Mouse (Mus musculus): ENCODE measurements around the gene Dgki. TPM values are rescaled to one million over a fixed set of nuclear protein-coding genes. Genes with fewer than 3 reads are reported as not detected.

Dgki gene
- polyA plus RNA-seq, 1 experiment from 2014 or later = 1.2 TPM

DNA sequence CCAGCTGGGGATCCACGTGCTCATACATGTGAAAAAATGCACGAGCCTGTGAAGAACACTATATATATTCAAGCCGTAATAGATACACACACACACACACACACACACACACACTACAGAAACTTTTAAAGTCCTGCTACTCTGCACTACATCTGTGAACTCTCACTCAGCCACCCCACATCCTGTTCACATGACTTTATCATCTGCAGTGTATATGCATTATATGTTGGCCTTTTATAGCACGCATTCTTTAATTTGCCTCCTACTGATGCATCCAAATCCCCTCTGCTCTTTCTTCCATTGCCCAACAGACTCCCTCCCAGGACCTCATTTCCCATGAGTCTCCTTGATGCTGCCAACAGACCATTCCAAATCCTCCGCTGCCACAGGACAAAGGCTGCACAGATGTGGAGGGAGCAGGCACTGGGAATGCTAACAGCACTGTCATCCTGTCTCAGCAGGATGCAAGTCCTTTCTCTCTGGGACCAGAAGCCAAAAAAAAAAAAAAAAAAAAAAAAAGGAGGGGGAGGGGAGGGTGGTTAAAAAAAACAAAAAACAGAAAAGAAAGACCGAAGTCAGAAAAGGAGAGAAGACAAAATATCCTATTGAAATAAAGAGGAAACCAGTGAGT, 442.2 kb downstream of the Dgki start:
- peak overlapping the region; percentile 17; the same call in 1 of the 2 replicates for H3K27ac ChIP-seq
- no peak overlapping the region for H3K4me3 ChIP-seq
- H3K9me3 ChIP-seq = no peaks in the 10 kb centered on the region
- H3K9ac ChIP-seq = no peak overlapping the region
- no peaks in the 10 kb centered on the region for H3K27me3 ChIP-seq
- no peak for ATAC-seq (ENCODE audit: insufficient number of reproducible peaks, insufficient read depth, low FRiP score, low TSS enrichment)
- H3K4me1 ChIP-seq = peaks cover 6% of the 10 kb centered on the region; the same call in 1 of the 2 replicates
- WGBS = 35% methylated on average over 6 of the region's 6 CpGs
- no peak overlapping the region for H3K4me2 ChIP-seq (replicated peaks)
- no peaks in the 10 kb centered on the region for H3K36me3 ChIP-seq

- no peak overlapping the region for H3K9ac ChIP-seq
- no peak overlapping the region for H3K4me2 ChIP-seq (replicated peaks)
- no peak overlapping the region for H3K4me3 ChIP-seq
- H3K9me3 ChIP-seq = no peaks in the 10 kb centered on the region
- no peaks in the 10 kb centered on the region for H3K36me3 ChIP-seq
- 84% methylated on average over 7 of the region's 7 CpGs for WGBS
- H3K27ac ChIP-seq = 0 out of 2 replicates have a peak overlapping the region, but pooled peaks have one; percentile 4
- no peaks in the 10 kb centered on the region for H3K27me3 ChIP-seq
- ATAC-seq (ENCODE audit: insufficient number of reproducible peaks, insufficient read depth, low FRiP score, low TSS enrichment) = no peak
- 0 out of 2 replicates have a peak, but pooled peaks cover 3% of the 10 kb centered on the region for H3K4me1 ChIP-seq
These were observed 449.4 kb downstream of the Dgki start for GRCm38 (mm10) chr6:36850422-36851129.

DNA sequence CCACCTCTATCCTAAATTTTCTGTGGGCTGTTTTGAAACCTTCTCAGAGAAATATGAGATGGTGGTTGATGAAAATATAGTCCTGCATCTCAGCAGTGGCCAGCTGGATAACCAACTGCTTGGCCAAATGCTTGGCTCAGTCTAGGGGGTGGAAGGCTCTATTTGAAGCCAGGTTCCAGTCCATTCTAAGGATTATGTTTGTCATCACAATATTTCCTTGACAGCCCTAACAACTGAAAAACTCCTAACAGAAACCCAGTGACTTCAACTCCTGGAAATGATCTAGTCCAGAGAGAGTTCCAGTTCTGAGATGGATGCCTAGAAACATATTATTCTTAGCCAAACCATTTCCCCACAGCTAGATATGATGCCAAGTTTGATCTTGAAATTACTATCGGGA, 454.7 kb downstream of the Dgki start:
- 44% methylated on average over 1 of the region's 1 CpGs for WGBS
- H3K27me3 ChIP-seq = no peaks in the 10 kb centered on the region
- H3K4me3 ChIP-seq = no peak overlapping the region
- ATAC-seq (ENCODE audit: insufficient number of reproducible peaks, insufficient read depth, low FRiP score, low TSS enrichment) = no peak
- H3K9ac ChIP-seq = no peak overlapping the region
- H3K4me1 ChIP-seq = peaks cover 18% of the 10 kb centered on the region; the same call in 1 of the 2 replicates
- H3K4me2 ChIP-seq (replicated peaks) = no peak overlapping the region
- H3K36me3 ChIP-seq = no peaks in the 10 kb centered on the region
- H3K27ac ChIP-seq = no peak overlapping the region
- H3K9me3 ChIP-seq = no peaks in the 10 kb centered on the region

DNA sequence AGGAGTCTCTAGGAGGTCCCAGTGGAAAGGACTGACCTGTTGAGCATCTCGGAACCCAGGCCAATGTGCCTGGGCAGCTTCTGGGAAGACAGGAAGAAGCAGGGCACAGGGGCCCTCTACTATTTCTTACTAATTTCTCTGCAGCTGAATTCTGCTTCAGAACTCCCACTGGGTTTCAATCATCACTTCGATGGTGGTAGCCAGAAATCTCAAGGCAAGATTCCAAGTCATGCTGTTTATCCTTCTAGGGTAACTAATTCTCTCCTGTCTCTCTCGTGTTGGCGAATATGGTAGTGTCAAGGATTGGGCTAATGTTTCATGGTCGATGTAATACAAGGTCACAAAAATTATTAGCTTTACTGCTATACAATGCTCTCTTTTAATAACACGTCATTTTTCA, 455.7 kb downstream of the Dgki start:
- Histone ChIP-seq H3K4me3 (no peak overlapping the region), H3K4me1 (peaks cover 18% of the 10 kb centered on the region; the same call in 1 of the 2 replicates)

DNA sequence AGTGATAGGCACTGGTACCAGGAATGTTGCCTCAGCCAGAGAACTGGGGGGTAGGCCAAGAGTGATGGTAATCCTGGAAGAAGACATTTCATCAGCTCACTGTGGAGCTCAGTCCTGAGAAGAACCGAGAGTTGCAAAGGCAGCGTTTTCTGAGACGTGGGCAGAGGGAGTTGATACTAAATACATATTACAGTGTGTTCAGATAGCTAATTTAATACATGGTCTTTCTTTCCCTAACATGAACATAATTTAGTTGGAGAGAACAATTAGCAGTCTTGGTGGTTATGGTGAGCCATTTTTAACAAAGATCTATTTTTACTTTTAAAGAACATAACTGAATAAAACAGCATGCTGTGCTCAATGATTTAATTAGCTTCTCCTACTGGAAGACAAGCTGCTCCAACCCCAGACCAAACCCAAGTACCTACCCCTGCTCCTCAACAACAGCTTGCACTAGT, 456.9 kb downstream of the Dgki start:
- peaks cover 18% of the 10 kb centered on the region; the same call in 1 of the 2 replicates for H3K4me1 ChIP-seq
- no peaks in the 10 kb centered on the region for H3K27me3 ChIP-seq
- peak overlapping the region; percentile 79 for H3K27ac ChIP-seq
- WGBS = 53% methylated on average over 3 of the region's 3 CpGs
- no peak for ATAC-seq (ENCODE audit: insufficient number of reproducible peaks, insufficient read depth, low FRiP score, low TSS enrichment)
- H3K4me2 ChIP-seq (replicated peaks) = no peak overlapping the region
- no peaks in the 10 kb centered on the region for H3K9me3 ChIP-seq
- H3K4me3 ChIP-seq = no peak overlapping the region
- no peak overlapping the region for H3K9ac ChIP-seq
- H3K36me3 ChIP-seq = no peaks in the 10 kb centered on the region

More for the DNA sequence above, 455.7 kb downstream of the Dgki start:
- no peaks in the 10 kb centered on the region for H3K27me3 ChIP-seq
- H3K9ac ChIP-seq = no peak overlapping the region
- no peak overlapping the region for H3K4me2 ChIP-seq (replicated peaks)
- H3K27ac ChIP-seq = peak overlapping the region; percentile 24; the same call in 1 of the 2 replicates
- H3K36me3 ChIP-seq = no peaks in the 10 kb centered on the region
- 54% methylated on average over 6 of the region's 6 CpGs for WGBS
- no peaks in the 10 kb centered on the region for H3K9me3 ChIP-seq
- ATAC-seq (ENCODE audit: insufficient number of reproducible peaks, insufficient read depth, low FRiP score, low TSS enrichment) = no peak

- Histone ChIP-seq H3K36me3 (no peaks in the 10 kb centered on the region), H3K27ac (peak overlapping the region; percentile 79), H3K27me3 (no peaks in the 10 kb centered on the region), H3K4me1 (peaks cover 24% of the 10 kb centered on the region; the same call in 1 of the 2 replicates), H3K9ac (no peak overlapping the region), H3K9me3 (no peaks in the 10 kb centered on the region), H3K4me2 (replicated peaks) (no peak overlapping the region), H3K4me3 (no peak overlapping the region)
- 36% methylated on average over 5 of the region's 5 CpGs for WGBS
- ATAC-seq (ENCODE audit: insufficient number of reproducible peaks, insufficient read depth, low FRiP score, low TSS enrichment) = peak; percentile 60; the same call in 1 of the 2 replicates
These were observed 457.7 kb downstream of the Dgki start for GRCm38 (mm10) chr6:36842101-36842922.

DNA sequence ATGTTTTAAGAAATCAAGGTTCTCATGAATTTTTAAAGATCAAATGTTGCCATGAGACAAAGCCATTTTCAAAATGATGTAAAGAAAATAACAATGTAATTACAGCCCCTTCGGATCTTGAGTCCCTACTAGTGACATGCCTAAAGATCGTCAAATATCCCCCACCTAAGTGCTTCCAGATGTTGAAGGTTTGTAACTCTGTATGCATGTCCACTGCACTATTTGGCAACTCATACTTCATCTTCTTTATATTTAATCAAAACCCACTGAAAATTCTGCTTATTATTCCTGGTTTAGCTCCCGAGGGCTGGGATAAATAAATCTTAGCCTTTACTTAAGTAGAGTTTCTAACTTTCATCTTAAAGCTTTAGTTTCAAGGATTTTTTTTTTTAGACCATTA, 458.3 kb downstream of the Dgki start:
- Histone ChIP-seq H3K4me2 (replicated peaks) (no peak overlapping the region), H3K4me1 (peaks cover 26% of the 10 kb centered on the region; the same call in 1 of the 2 replicates), H3K4me3 (no peak overlapping the region), H3K36me3 (no peaks in the 10 kb centered on the region), H3K27me3 (no peaks in the 10 kb centered on the region), H3K27ac (no peak overlapping the region), H3K9ac (no peak overlapping the region), H3K9me3 (no peaks in the 10 kb centered on the region)
- no peak; the same call in 1 of the 2 replicates for ATAC-seq (ENCODE audit: insufficient number of reproducible peaks, insufficient read depth, low FRiP score, low TSS enrichment)
- WGBS = 19% methylated on average over 3 of the region's 3 CpGs

DNA sequence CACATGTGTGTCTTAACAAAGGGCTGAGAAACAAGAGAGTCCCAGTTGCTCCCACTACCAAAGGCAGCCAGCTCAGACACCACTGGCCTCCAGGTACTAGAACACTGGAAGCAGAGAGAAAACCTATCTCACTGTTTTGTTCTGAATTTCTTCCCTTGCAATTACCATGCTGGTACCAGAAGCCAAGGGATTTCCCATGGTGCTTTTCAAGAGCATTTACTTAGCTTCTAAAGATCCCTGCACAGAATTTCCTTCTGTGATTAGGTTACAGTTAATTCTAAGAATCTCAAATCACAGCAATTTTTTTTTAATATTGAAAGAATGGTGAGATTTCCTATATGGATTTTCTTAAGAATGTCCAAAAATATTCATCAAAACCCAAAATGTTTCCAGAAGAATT, 458.8 kb downstream of the Dgki start:
- Histone ChIP-seq H3K4me3 (no peak overlapping the region), H3K4me2 (replicated peaks) (no peak overlapping the region), H3K4me1 (peaks cover 28% of the 10 kb centered on the region; the same call in 1 of the 2 replicates), H3K9me3 (no peaks in the 10 kb centered on the region), H3K27me3 (no peaks in the 10 kb centered on the region), H3K9ac (no peak overlapping the region), H3K27ac (peak overlapping the region; percentile 80), H3K36me3 (no peaks in the 10 kb centered on the region)
- ATAC-seq (ENCODE audit: insufficient number of reproducible peaks, insufficient read depth, low FRiP score, low TSS enrichment) = no peak

GRCm38 (mm10) chr6:36838747-36839146, 461.2 kb downstream of the Dgki start:
- Histone ChIP-seq H3K4me1 (peaks cover 29% of the 10 kb centered on the region; the same call in 1 of the 2 replicates), H3K9me3 (no peaks in the 10 kb centered on the region), H3K27me3 (no peaks in the 10 kb centered on the region), H3K9ac (no peak overlapping the region), H3K36me3 (no peaks in the 10 kb centered on the region), H3K4me3 (no peak overlapping the region), H3K4me2 (replicated peaks) (no peak overlapping the region), H3K27ac (no peak overlapping the region)
- 87% methylated on average over 1 of the region's 1 CpGs for WGBS
- no peak for ATAC-seq (ENCODE audit: insufficient number of reproducible peaks, insufficient read depth, low FRiP score, low TSS enrichment)

DNA sequence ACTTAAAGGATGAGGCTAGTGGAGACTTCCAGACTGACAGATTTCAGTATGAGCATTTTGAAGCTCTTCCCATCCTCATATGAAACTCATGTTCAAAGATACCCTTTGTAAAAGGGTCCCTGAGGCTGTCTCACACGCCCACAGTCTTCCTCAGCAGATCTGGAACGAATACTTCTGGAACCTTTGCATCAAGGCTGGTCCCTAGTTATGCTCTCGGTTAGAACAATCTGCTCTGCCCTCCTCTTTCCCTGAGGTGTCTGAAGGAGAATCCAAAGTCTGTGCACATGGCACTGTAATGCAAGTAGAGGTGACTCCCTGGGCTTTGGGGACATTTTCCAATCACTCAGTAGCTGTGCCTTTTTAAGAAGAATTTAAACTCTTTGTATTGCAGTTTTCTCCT, 464.6 kb downstream of the Dgki start:
- Histone ChIP-seq H3K4me2 (replicated peaks) (no peak overlapping the region), H3K4me1 (peaks cover 21% of the 10 kb centered on the region), H3K36me3 (no peaks in the 10 kb centered on the region), H3K9me3 (no peaks in the 10 kb centered on the region), H3K27me3 (no peaks in the 10 kb centered on the region), H3K27ac (no peak overlapping the region), H3K4me3 (no peak overlapping the region), H3K9ac (no peak overlapping the region)
- 55% methylated on average over 3 of the region's 3 CpGs for WGBS
- ATAC-seq (ENCODE audit: insufficient number of reproducible peaks, insufficient read depth, low FRiP score, low TSS enrichment) = no peak

GRCm38 (mm10) chr6:36834695-36835265, 465.2 kb downstream of the Dgki start:
- Histone ChIP-seq H3K9ac (no peak overlapping the region), H3K4me3 (no peak overlapping the region), H3K27me3 (no peaks in the 10 kb centered on the region), H3K36me3 (no peaks in the 10 kb centered on the region), H3K27ac (no peak overlapping the region), H3K4me2 (replicated peaks) (no peak overlapping the region), H3K9me3 (no peaks in the 10 kb centered on the region), H3K4me1 (peaks cover 21% of the 10 kb centered on the region)
- ATAC-seq (ENCODE audit: insufficient number of reproducible peaks, insufficient read depth, low FRiP score, low TSS enrichment) = no peak
- 78% methylated on average over 4 of the region's 4 CpGs for WGBS
